Mouse (Mus musculus): ENCODE data around the gene Nsun7. TPM values are rescaled to one million over a fixed set of nuclear protein-coding genes. Genes with fewer than 3 reads are reported as not detected.

The Nsun7 gene
- polyA plus RNA-seq, 1 experiment from 2014 or later: 3.4 TPM

DNA sequence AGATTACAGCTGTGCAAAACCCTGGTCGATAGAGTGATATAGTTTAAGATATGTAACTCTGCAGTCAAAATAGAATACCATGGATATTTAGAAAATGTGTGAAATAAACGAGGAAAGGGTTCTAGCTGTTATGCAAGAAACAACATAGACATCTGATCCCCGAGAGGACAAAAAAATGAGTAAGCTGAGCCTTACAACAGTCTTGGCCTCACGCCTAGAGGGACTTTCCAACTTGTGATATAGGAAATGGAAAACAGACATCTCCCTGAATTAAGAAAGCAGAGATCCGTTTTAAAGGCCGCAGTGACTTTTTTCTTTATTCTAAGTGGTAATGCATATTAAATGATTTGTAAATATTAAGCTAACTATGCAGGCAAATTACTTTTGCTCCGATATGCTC is 9.9 kb downstream of the Nsun7 start:
- no peak overlapping the region for H3K4me3 ChIP-seq (ENCODE audit: low read length)
- no peak overlapping the region for H3K27ac ChIP-seq (ENCODE audit: low read length)
- WGBS: 55% methylated on average over 7 of the region's 7 CpGs

DNA sequence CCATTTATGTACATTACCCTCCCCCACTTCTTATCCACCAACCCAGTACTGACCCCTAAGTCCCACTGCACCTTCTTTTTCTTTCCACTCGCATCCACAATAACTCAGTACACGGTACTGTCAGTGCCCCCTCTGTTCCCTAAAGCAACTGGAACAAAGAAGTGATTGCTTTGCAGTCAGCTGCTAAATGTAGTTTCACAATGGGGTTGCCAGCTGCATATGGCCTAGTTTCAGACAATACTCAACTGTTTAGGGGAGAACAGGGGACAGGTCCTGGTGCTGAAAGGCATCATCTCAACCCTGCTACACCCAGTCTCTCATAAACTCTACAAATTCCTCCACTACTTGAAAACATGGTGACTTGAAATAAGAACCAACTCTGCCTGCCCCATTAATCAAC is 11.4 kb downstream of the Nsun7 start:
- Histone ChIP-seq H3K4me1 (replicated peaks; ENCODE audit: control insufficient read depth, insufficient read depth, low read length) (no peaks in the 10 kb centered on the region), H3K27ac (ENCODE audit: low read length) (no peak overlapping the region), H3K36me3 (ENCODE audit: control insufficient read depth, insufficient read depth, low read length) (no peaks in the 10 kb centered on the region), H3K9me3 (ENCODE audit: control insufficient read depth, low read length) (no peaks in the 10 kb centered on the region), H3K4me2 (ENCODE audit: low read depth, low read length) (no peak overlapping the region), H3K9ac (ENCODE audit: low read length) (no peak overlapping the region), H3K4me3 (ENCODE audit: low read length) (no peak overlapping the region), H3K27me3 (ENCODE audit: control insufficient read depth, insufficient read depth, low read depth, low read length) (no peaks in the 10 kb centered on the region)
- 87% methylated on average over 2 of the region's 2 CpGs for WGBS
- no peak for ATAC-seq (ENCODE audit: low read depth)

More for the DNA sequence above, 9.9 kb downstream of the Nsun7 start:
- Histone ChIP-seq H3K4me1 (replicated peaks; ENCODE audit: control insufficient read depth, insufficient read depth, low read length) (no peaks in the 10 kb centered on the region), H3K27me3 (ENCODE audit: control insufficient read depth, insufficient read depth, low read depth, low read length) (no peaks in the 10 kb centered on the region), H3K4me2 (ENCODE audit: low read depth, low read length) (no peak overlapping the region), H3K36me3 (ENCODE audit: control insufficient read depth, insufficient read depth, low read length) (no peaks in the 10 kb centered on the region), H3K9me3 (ENCODE audit: control insufficient read depth, low read length) (no peaks in the 10 kb centered on the region), H3K9ac (ENCODE audit: low read length) (no peak overlapping the region)
- ATAC-seq (ENCODE audit: low read depth): peak; percentile 34; the same call in 1 of the 2 replicates

DNA sequence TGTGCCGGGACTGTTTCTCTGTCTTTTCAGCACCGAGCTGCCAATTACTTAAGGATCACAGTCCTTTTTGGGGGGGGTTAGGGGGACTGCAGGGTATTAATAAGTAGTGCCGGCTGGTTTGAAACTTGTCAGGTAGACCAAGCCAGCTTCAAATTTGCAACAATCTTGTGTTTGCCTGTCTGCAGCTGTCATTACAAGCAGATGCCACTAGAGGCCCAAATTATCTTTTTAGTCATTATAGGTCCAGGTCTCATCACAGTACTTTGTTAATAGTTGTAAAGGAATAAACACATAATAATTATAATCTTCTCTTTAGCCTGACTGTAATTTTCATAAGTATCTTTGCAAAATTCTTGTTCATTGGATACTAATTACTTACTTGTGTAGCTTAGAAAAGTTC is 14.7 kb downstream of the Nsun7 start:
- Histone ChIP-seq H3K9ac (ENCODE audit: low read length) (no peak overlapping the region), H3K27ac (ENCODE audit: low read length) (no peak overlapping the region), H3K27me3 (ENCODE audit: control insufficient read depth, insufficient read depth, low read depth, low read length) (no peaks in the 10 kb centered on the region), H3K4me3 (ENCODE audit: low read length) (no peak overlapping the region), H3K4me1 (replicated peaks; ENCODE audit: control insufficient read depth, insufficient read depth, low read length) (no peaks in the 10 kb centered on the region), H3K9me3 (ENCODE audit: control insufficient read depth, low read length) (no peaks in the 10 kb centered on the region), H3K4me2 (ENCODE audit: low read depth, low read length) (no peak overlapping the region), H3K36me3 (ENCODE audit: control insufficient read depth, insufficient read depth, low read length) (no peaks in the 10 kb centered on the region)
- 55% methylated on average over 3 of the region's 3 CpGs for WGBS
- ATAC-seq (ENCODE audit: low read depth): no peak

DNA sequence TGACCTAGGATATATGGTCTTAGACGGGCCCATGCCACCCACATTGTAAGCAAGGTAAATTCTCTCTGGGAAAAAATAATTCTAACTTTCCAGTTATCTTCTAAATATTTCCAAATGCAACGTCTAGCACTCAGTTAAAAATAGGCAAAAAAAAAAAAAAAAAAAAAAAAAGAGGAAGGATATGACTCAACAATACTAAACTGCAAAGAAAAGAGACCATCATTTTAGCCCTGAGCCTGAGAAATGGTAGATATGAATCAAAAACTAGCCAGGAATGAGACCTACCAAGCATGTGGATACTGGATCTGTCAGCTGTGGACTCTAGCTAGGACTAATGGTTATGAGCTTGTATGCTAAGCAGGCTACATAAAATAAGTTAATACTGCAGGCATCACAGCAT is 20.0 kb downstream of the Nsun7 start:
- 56% methylated on average over 2 of the region's 2 CpGs for WGBS
- no peak for ATAC-seq (ENCODE audit: low read depth)
- no peaks in the 10 kb centered on the region for H3K27me3 ChIP-seq (ENCODE audit: control insufficient read depth, insufficient read depth, low read depth, low read length)

DNA sequence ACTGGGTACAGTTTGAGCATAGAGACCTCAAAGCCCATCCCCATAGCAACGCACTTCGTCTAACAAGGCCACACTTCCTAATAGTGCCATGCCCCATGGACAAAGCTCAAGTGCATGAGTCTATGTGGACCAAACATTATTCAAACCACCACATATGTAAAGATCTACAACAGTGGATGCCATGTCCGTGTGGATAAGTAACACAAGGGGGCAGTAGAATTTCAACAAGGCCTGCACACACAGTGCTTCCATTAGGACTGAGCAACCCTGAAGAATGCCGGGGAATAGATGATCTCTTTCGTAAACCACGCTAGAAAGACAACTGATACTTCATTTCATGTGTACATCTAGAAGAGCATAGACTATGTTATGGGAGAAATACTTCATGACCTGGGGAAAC is 21.0 kb downstream of the Nsun7 start:
- H3K9ac ChIP-seq (ENCODE audit: low read length): no peak overlapping the region
- no peak overlapping the region for H3K4me3 ChIP-seq (ENCODE audit: low read length)
- no peaks in the 10 kb centered on the region for H3K4me1 ChIP-seq (replicated peaks; ENCODE audit: control insufficient read depth, insufficient read depth, low read length)
- no peak overlapping the region for H3K4me2 ChIP-seq (ENCODE audit: low read depth, low read length)
- WGBS: 66% methylated on average over 6 of the region's 6 CpGs
- H3K36me3 ChIP-seq (ENCODE audit: control insufficient read depth, insufficient read depth, low read length): no peaks in the 10 kb centered on the region
- H3K9me3 ChIP-seq (ENCODE audit: control insufficient read depth, low read length): no peaks in the 10 kb centered on the region
- no peaks in the 10 kb centered on the region for H3K27me3 ChIP-seq (ENCODE audit: control insufficient read depth, insufficient read depth, low read depth, low read length)
- H3K27ac ChIP-seq (ENCODE audit: low read length): no peak overlapping the region
- ATAC-seq (ENCODE audit: low read depth): no peak

More for the DNA sequence above, 20.0 kb downstream of the Nsun7 start:
- Histone ChIP-seq H3K4me3 (ENCODE audit: low read length) (no peak overlapping the region), H3K9ac (ENCODE audit: low read length) (no peak overlapping the region), H3K4me1 (replicated peaks; ENCODE audit: control insufficient read depth, insufficient read depth, low read length) (no peaks in the 10 kb centered on the region), H3K9me3 (ENCODE audit: control insufficient read depth, low read length) (no peaks in the 10 kb centered on the region), H3K36me3 (ENCODE audit: control insufficient read depth, insufficient read depth, low read length) (no peaks in the 10 kb centered on the region), H3K27ac (ENCODE audit: low read length) (no peak overlapping the region), H3K4me2 (ENCODE audit: low read depth, low read length) (no peak overlapping the region)

DNA sequence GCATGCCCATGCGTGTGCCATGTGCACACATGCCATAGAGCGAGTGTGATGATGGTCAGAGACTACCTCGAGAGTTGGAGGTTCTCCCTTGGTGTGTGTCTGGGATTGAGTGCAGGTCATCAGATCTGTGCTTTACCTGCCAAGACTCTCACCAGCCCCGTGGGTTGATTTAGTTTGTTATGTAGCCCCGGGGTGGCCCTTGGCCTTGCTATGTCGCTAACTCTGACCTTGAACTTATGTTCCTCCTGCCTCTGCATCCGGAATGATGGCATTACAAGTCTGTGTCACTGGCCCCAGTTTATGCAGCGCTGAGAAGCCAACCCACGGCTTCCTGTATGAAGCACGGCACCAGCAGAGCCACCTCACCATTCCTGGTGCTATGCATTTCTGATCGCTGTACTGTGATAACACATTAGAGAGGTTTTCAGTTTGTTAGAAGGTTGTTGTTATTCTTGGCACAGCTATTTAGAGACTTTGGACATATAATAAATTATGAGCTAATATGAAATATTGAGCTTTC is 34.5 kb downstream of the Nsun7 start:
- Histone ChIP-seq H3K9me3 (ENCODE audit: control insufficient read depth, low read length) (no peaks in the 10 kb centered on the region), H3K36me3 (ENCODE audit: control insufficient read depth, insufficient read depth, low read length) (no peaks in the 10 kb centered on the region), H3K27me3 (ENCODE audit: control insufficient read depth, insufficient read depth, low read depth, low read length) (no peaks in the 10 kb centered on the region), H3K9ac (ENCODE audit: low read length) (no peak overlapping the region), H3K27ac (ENCODE audit: low read length) (no peak overlapping the region), H3K4me1 (replicated peaks; ENCODE audit: control insufficient read depth, insufficient read depth, low read length) (no peaks in the 10 kb centered on the region), H3K4me3 (ENCODE audit: low read length) (no peak overlapping the region), H3K4me2 (ENCODE audit: low read depth, low read length) (no peak overlapping the region)
- ATAC-seq (ENCODE audit: low read depth): no peak
- WGBS: 78% methylated on average over 11 of the region's 11 CpGs

DNA sequence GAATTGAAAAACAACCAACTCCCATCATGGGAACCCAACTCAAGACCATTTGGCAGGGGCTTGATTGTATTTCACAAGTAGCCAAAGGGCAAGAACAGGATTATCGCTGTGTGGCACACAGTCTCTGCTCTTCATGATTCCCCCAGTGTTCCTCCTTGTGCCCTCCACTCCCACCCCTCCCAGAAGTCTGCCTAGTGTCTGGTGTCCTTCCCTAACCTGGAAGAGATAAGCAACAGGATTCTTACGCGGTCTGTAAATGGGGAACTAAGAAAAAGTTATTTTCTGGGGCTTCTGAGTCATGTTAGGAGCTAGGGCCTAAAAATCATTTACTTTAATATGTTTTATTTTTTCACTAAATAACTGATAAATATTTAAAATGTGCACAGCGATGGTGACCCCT is 35.3 kb downstream of the Nsun7 start:
- H3K9me3 ChIP-seq (ENCODE audit: control insufficient read depth, low read length): no peaks in the 10 kb centered on the region
- no peak overlapping the region for H3K4me3 ChIP-seq (ENCODE audit: low read length)
- H3K27ac ChIP-seq (ENCODE audit: low read length): no peak overlapping the region
- no peak overlapping the region for H3K4me2 ChIP-seq (ENCODE audit: low read depth, low read length)
- ATAC-seq (ENCODE audit: low read depth): no peak
- H3K9ac ChIP-seq (ENCODE audit: low read length): no peak overlapping the region
- no peaks in the 10 kb centered on the region for H3K27me3 ChIP-seq (ENCODE audit: control insufficient read depth, insufficient read depth, low read depth, low read length)
- no peaks in the 10 kb centered on the region for H3K36me3 ChIP-seq (ENCODE audit: control insufficient read depth, insufficient read depth, low read length)
- H3K4me1 ChIP-seq (replicated peaks; ENCODE audit: control insufficient read depth, insufficient read depth, low read length): no peaks in the 10 kb centered on the region
- WGBS: 89% methylated on average over 4 of the region's 4 CpGs

DNA sequence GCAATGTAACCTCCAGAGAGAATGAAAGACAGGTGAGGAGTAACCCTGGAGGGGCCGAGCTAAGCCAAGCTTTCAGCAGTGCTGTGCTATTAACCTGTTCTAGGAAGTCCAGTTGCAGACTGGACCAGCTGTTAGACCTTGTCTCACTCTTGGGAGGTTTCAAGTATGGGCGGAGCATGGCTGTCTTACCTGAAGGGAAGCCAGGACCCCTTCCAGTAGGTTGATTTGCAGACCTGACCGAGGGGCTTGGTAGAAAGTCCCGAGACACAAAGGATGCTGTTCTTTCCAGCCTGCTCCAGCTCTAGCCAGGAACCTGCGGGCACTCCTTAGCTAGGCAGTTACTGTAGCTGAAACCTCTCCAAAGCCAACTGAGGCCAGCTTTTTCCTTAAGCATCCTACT is 36.4 kb downstream of the Nsun7 start:
- no peak overlapping the region for H3K9ac ChIP-seq (ENCODE audit: low read length)
- H3K27me3 ChIP-seq (ENCODE audit: control insufficient read depth, insufficient read depth, low read depth, low read length): no peaks in the 10 kb centered on the region
- H3K4me3 ChIP-seq (ENCODE audit: low read length): no peak overlapping the region
- no peaks in the 10 kb centered on the region for H3K9me3 ChIP-seq (ENCODE audit: control insufficient read depth, low read length)
- H3K4me2 ChIP-seq (ENCODE audit: low read depth, low read length): no peak overlapping the region
- WGBS: 90% methylated on average over 5 of the region's 5 CpGs
- ATAC-seq (ENCODE audit: low read depth): no peak
- peaks cover 3% of the 10 kb centered on the region for H3K36me3 ChIP-seq (ENCODE audit: control insufficient read depth, insufficient read depth, low read length)
- no peak overlapping the region for H3K27ac ChIP-seq (ENCODE audit: low read length)
- H3K4me1 ChIP-seq (replicated peaks; ENCODE audit: control insufficient read depth, insufficient read depth, low read length): no peaks in the 10 kb centered on the region

DNA sequence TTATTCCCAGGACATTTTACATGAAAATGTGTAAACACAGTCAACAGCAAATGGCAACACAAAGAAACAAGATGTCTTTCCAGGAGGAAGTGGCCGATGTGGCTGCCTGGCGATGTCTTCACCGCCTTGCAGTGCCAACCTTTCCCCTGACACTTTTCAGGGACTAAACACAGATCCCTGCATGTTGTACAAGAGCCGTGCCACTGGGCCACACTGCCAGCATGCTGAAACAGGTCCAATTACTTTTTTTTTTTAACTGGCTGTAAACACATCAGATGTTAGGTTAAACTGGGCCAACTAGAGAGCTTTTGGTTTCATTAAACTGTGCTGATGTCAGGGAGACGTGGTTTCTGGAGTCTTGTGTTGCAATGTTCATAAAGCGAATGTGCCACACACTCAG is 39.2 kb downstream of the Nsun7 start:
- Histone ChIP-seq H3K4me2 (ENCODE audit: low read depth, low read length) (no peak overlapping the region), H3K4me1 (replicated peaks; ENCODE audit: control insufficient read depth, insufficient read depth, low read length) (no peaks in the 10 kb centered on the region), H3K4me3 (ENCODE audit: low read length) (no peak overlapping the region), H3K27me3 (ENCODE audit: control insufficient read depth, insufficient read depth, low read depth, low read length) (no peaks in the 10 kb centered on the region), H3K27ac (ENCODE audit: low read length) (no peak overlapping the region), H3K9ac (ENCODE audit: low read length) (no peak overlapping the region), H3K36me3 (ENCODE audit: control insufficient read depth, insufficient read depth, low read length) (peaks cover 8% of the 10 kb centered on the region), H3K9me3 (ENCODE audit: control insufficient read depth, low read length) (no peaks in the 10 kb centered on the region)
- WGBS: 76% methylated on average over 6 of the region's 6 CpGs
- ATAC-seq (ENCODE audit: low read depth): no peak

DNA sequence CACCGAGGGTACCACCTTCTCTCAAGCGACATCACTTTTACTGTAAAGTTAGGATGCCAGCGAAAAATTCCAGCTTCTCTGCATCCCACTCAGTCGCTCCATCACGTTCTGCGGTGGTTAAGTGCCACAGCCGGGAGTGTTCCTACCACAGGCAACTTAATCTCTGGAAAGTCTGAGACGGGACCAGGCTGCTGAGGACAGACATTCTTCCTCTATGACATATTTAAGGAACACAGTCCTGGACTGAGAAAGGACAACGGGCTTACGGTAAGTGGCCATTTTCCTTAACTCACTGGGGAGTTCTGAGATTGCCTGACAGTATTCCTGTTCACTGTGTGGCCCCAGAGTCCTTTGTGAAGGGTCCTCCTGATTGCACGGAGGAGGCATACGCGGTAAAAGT is 40.9 kb downstream of the Nsun7 start:
- Histone ChIP-seq H3K27me3 (ENCODE audit: control insufficient read depth, insufficient read depth, low read depth, low read length) (no peaks in the 10 kb centered on the region), H3K4me2 (ENCODE audit: low read depth, low read length) (no peak overlapping the region), H3K9me3 (ENCODE audit: control insufficient read depth, low read length) (no peaks in the 10 kb centered on the region), H3K9ac (ENCODE audit: low read length) (no peak overlapping the region), H3K36me3 (ENCODE audit: control insufficient read depth, insufficient read depth, low read length) (peaks cover 8% of the 10 kb centered on the region), H3K4me1 (replicated peaks; ENCODE audit: control insufficient read depth, insufficient read depth, low read length) (no peaks in the 10 kb centered on the region), H3K4me3 (ENCODE audit: low read length) (no peak overlapping the region), H3K27ac (ENCODE audit: low read length) (no peak overlapping the region)
- no peak for ATAC-seq (ENCODE audit: low read depth)
- WGBS: 81% methylated on average over 13 of the region's 13 CpGs

All from lung, embryonic 16.5 days (tissue).